Mouse (Mus musculus) midbrain, postnatal 0 days (tissue): ENCODE measurements around the gene Eif4ebp2. TPM values are rescaled to one million over a fixed set of nuclear protein-coding genes. Genes with fewer than 3 reads are reported as not detected.
A peak's percentile ranks its signal among the peaks of the same experiment; 100 is the strongest.

Experiments
- ATAC-seq: fragments of 200-750 bp; cut with Nextera tagmentation; 2 replicates; pipeline ENCODE4 v1.8.0; 2017; ENCODE audit warnings: moderate number of reproducible peaks, mild to moderate bottlenecking, moderate TSS enrichment, moderate library complexity; ENCODE audit not compliant: low FRiP score
- DNase-seq: peaks from one replicate; pipeline ENCODE4 v3.0.0-alpha.2; 2015; ENCODE audit warnings: low spot score
- H3K27ac ChIP-seq: fragments of 300-500 bp; sonication (generic); 2 replicates; pipeline ENCODE4 v1.5.1; 2014; ENCODE audit warnings: low read depth, mild to moderate bottlenecking, low read length, mixed read lengths
- H3K27me3 ChIP-seq: fragments of 300-500 bp; sonication (generic); 2 replicates; pipeline ENCODE4 v1.6.1; 2014; ENCODE audit warnings: low read length, control low read depth, mixed read lengths; ENCODE audit not compliant: insufficient read depth
- H3K36me3 ChIP-seq: fragments of 300-500 bp; sonication (generic); 2 replicates; pipeline ENCODE4 v1.6.1; 2014; ENCODE audit warnings: low read length, control low read depth, mixed read lengths; ENCODE audit not compliant: insufficient read depth
- H3K4me1 ChIP-seq: fragments of 300-500 bp; sonication (generic); 2 replicates; pipeline ENCODE4 v1.6.1; 2014; ENCODE audit warnings: mild to moderate bottlenecking, control low read depth, antibody characterized with exemption, low read length, mixed read lengths; ENCODE audit not compliant: insufficient read depth
- H3K4me2 ChIP-seq: fragments of 300-500 bp; sonication (generic); 2 replicates; pipeline ENCODE4 v1.6.1; 2014; ENCODE audit warnings: low read depth, mild to moderate bottlenecking, low read length, mixed read lengths; ENCODE audit not compliant: poor library complexity, severe bottlenecking
- H3K4me3 ChIP-seq: fragments of 300-500 bp; sonication (generic); 2 replicates; pipeline ENCODE4 v1.5.1; 2014; ENCODE audit warnings: low read depth, mild to moderate bottlenecking, low read length, moderate library complexity
- H3K9ac ChIP-seq: fragments of 300-500 bp; sonication (generic); replicated peaks from 2 replicates; pipeline ENCODE4 v1.6.1; 2014; ENCODE audit warnings: mild to moderate bottlenecking, low read length, moderate library complexity, mixed read lengths; ENCODE audit not compliant: poor library complexity, severe bottlenecking
- H3K9me3 ChIP-seq: fragments of 300-500 bp; sonication (generic); 2 replicates; pipeline ENCODE4 v1.6.1; 2016; ENCODE audit warnings: low read length, control low read depth
- CTCF ChIP-seq: IDR thresholded peaks from 2 replicates; pipeline ENCODE4 v1.5.1; 2016; ENCODE audit warnings: antibody characterized with exemption, mild to moderate bottlenecking
- WGBS: fragments of 180-500 bp; shearing (Covaris S2); extraction: QIAGEN DNeasy Blood & Tissue Kit; methylation state at CpG from one replicate; pipeline ENCODE4 v1.1.7; 2014; 5-methylcytosine and 5-hydroxymethylcytosine counted together
- polyA plus RNA-seq: library from polyadenylated mRNA; unstranded; fragments of >200 nt; fragmentation: Nextera tagmentation; extraction: Ambion mirVana; gene quantifications from 2 replicates; pipeline ENCODE4 v1.2.1, GENCODE M21; 2015
- total RNA-seq: library from RNA; depleted of rRNA; stranded (reverse); fragments of >200 nt; gene quantifications from 2 replicates; pipeline ENCODE4 v1.2.3, GENCODE M21; 2014; rRNA removed

The Eif4ebp2 gene
- total RNA-seq (14.2 and 18.5 TPM in 2 replicates), polyA plus RNA-seq (24.9 and 27.0 TPM in 2 replicates)

DNA sequence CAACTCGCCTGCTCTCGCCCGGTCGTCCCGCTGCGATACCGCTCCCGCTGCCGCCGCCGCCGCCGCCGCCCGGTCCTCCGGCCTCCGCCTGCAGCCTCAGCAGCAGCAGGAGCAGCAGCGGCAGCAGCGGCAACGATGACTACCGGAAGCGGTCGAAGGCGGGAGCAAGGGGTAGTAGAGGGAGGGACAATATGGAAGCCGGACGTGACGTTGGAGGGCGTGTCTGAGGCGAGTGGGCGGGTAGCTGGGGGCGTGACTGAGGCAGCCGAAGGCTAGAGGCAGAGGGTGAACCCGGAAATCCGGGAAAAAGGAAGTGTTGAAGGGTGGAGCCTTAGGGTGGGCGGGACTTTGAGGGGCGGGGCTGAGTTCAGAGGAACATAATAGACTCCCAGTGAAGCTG lies at the start of gene Eif4ebp2:
TSS of gene Eif4ebp2 (minus strand) at position 17 of the 400 bp plus-strand sequence.
- Histone ChIP-seq H3K27ac (peak within 1 kb of the TSS; percentile 77), H3K9me3 (no peaks in the 10 kb centered on the region), H3K4me3 (peak within 1 kb of the TSS; percentile 75), H3K4me1 (peaks cover 9% of the 10 kb centered on the region; the same call in 1 of the 2 replicates), H3K9ac (peak within 1 kb of the TSS; percentile 84), H3K27me3 (no peaks in the 10 kb centered on the region), H3K36me3 (no peaks in the 10 kb centered on the region; the same call in 1 of the 2 replicates), H3K4me2 (peak within 1 kb of the TSS; percentile 73)
- peak; percentile 99 for DNase-seq
- no peak for TF ChIP-seq CTCF
- WGBS = 2% methylated on average over 29 of the region's 36 CpGs
- peak; percentile 98 for ATAC-seq

DNA sequence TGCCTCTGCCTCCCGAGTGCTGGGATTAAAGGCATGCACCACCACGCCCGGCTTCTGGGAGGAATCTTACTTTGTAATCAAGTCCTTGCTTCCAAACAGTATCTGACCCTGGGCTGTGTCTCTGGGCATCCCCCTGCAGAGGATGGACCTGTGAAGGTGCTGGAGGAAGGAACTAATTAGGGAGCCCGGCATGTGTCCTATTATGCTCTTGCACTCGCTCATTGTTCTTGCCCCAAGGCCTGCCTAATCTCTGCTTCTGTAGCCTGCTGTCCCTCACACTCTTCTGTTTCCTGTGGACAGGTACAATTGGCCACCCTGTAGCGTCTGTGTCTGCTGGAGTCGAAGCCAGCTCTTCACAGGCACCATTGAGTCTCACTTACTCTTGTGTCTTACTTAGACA lies 48.3 kb upstream of the Eif4ebp2 start:
- DNase-seq (no peak), ATAC-seq (no peak)
- Histone ChIP-seq H3K36me3 (no peaks in the 10 kb centered on the region), H3K4me1 (no peaks in the 10 kb centered on the region), H3K4me2 (no peak overlapping the region), H3K9ac (no peak overlapping the region), H3K9me3 (no peaks in the 10 kb centered on the region), H3K27me3 (no peaks in the 10 kb centered on the region), H3K4me3 (no peak overlapping the region), H3K27ac (no peak overlapping the region)
- 59% methylated on average over 7 of the region's 7 CpGs for WGBS
- no peak for TF ChIP-seq CTCF

DNA sequence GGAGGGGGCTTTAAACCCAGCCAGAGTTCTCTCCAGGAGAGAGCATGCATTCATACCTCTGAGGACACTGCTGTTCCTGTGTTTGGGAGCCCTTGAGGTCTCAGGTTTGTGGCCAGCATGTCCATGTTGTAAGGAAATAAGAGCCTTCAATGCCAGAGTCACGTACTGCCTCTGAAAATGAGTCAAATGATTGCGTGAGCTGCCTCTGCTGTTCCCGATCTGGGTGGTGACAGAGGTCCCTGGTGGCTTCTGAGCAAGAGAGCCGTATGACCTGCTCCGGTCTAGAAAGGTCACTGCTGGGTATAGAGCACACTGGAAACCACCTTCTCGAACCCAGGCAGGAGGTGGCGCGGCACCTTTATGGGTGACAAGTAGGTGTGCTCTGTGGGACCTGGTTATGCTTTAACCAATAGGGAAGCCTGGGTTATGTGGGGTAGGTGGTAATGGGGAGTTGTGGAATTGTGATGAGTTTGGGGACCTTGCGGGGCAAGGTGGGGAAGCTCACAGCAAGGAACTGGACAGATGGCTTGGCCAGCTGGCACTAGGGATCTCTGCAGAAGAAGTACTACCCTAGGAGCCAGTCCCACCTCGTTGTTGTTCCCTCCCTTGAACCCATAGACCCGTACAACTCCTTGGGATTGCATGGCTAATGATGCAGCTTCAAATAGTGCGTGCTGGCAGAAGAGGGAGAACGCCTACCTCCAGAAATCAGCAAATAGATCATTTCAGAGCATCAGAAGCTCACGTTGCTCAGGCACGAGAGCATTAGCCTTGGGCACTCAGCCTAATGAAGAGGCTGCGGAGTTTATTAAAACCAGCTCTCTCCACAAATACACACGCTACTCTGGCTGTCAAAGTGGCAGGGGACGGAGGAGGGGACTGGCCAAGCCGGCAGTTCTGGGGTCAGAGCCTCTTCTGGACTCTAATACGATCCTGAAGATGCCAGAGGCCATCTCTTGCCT lies 47.3 kb upstream of the Eif4ebp2 start:
- Histone ChIP-seq H3K36me3 (no peaks in the 10 kb centered on the region), H3K27ac (no peak overlapping the region), H3K9ac (no peak overlapping the region), H3K4me2 (no peak overlapping the region), H3K9me3 (no peaks in the 10 kb centered on the region), H3K4me1 (no peaks in the 10 kb centered on the region), H3K27me3 (no peaks in the 10 kb centered on the region), H3K4me3 (no peak overlapping the region)
- TF ChIP-seq CTCF = no peak
- DNase-seq = peak; percentile 17
- WGBS = 82% methylated on average over 20 of the region's 20 CpGs
- ATAC-seq = no peak

DNA sequence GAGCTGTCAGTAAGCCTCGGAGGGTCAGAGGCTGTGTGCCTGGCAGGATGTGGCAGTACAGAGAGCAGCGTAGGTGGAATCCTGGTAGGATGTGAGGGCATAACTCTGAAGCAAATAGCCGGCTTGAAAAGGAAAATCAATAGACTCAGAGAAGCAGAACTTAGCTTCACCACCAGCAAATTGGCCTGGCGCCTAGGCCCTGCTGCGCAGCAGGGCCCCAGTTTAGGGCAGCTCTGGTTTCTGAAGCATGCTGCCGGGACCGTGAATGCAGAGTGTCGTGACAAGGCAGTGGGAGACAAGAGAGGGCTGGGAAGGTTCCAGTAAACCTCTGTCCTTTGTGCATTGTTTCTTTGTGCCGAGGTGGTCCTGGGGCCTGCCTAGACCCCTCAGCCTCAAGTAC lies 43.8 kb upstream of the Eif4ebp2 start:
- DNase-seq = peak; percentile 53
- Histone ChIP-seq H3K9ac (no peak overlapping the region), H3K27ac (no peak overlapping the region), H3K4me2 (no peak overlapping the region), H3K4me1 (no peaks in the 10 kb centered on the region), H3K27me3 (no peaks in the 10 kb centered on the region), H3K36me3 (no peaks in the 10 kb centered on the region), H3K4me3 (no peak overlapping the region), H3K9me3 (no peaks in the 10 kb centered on the region)
- ATAC-seq = no peak
- 37% methylated on average over 9 of the region's 9 CpGs for WGBS
- no peak for TF ChIP-seq CTCF

DNA sequence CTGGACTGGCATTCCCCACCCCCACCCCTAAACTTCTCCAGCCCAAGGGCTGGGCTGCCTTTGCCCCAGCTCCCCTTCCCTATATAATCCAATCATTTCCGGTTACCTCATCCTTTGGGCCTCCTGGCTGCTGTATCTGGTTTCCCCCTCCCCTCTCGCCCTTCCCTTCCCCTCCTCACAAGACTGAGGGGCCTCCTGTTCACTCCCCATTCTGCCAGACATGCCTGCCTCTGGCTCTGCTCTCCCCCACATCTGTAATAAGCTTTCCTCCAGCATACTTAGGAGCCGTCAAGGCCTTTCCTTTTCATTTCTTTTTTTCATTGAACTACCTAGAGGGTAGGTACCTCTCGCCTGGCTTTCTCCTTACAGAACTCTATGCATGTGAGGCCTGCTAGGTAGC lies 43.0 kb upstream of the Eif4ebp2 start:
- TF ChIP-seq CTCF = no peak
- H3K4me2 ChIP-seq = no peak overlapping the region
- 34% methylated on average over 4 of the region's 4 CpGs for WGBS

DNA sequence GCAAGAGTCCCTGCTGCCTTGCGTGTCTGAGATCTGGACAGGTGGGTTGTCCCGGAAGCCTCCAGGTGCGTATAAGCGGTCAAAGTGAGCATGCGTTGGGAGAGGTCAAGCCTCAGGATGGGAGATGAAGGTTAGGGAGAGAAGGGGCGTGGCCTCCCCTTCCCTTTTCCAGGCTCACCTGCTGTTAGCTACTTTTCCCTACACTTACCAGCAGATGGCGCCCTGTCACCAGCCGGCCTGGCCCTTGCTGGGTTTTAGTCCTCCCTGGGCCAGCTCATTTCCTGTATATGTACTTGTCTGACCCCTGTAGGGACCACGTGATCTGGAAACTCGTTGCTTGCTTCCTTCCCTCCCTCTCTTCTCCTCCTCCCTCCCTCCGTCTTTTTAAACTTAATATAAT lies 39.6 kb upstream of the Eif4ebp2 start:
- ATAC-seq (no peak), DNase-seq (peak; percentile 82)
- H3K4me2 ChIP-seq = no peak overlapping the region
- H3K27me3 ChIP-seq = no peaks in the 10 kb centered on the region
- no peak overlapping the region for H3K9ac ChIP-seq
- no peaks in the 10 kb centered on the region for H3K9me3 ChIP-seq
- H3K4me1 ChIP-seq = no peaks in the 10 kb centered on the region
- TF ChIP-seq CTCF = peak; percentile 92
- 12% methylated on average over 11 of the region's 11 CpGs for WGBS
- H3K36me3 ChIP-seq = no peaks in the 10 kb centered on the region
- H3K4me3 ChIP-seq = no peak overlapping the region
- H3K27ac ChIP-seq = no peak overlapping the region

More for the DNA sequence above, 43.0 kb upstream of the Eif4ebp2 start:
- Histone ChIP-seq H3K27me3 (no peaks in the 10 kb centered on the region), H3K36me3 (no peaks in the 10 kb centered on the region), H3K4me3 (no peak overlapping the region), H3K9me3 (no peaks in the 10 kb centered on the region), H3K4me1 (no peaks in the 10 kb centered on the region), H3K27ac (no peak overlapping the region), H3K9ac (no peak overlapping the region)
- DNase-seq (no peak), ATAC-seq (no peak)
